Mouse (Mus musculus) T-helper 1 cell (primary cell): ENCODE results near the gene Shoc2.
"Not testable (repeated sequence)": the region's sequence is repeated elsewhere in the genome, so short reads cannot be mapped to it uniquely, and the experiment has no call there.

ENCODE experiments used
- in situ Hi-C: fragments of 300-600 bp; cut with MboI, MseI; formaldehyde crosslinking; loops from one replicate; pipeline ENCODE4 v1.15.1; 2025; ENCODE audit warnings: high pct_unique_total_duplicates

The Shoc2 gene

GRCm38 (mm10) chr19:53929218-53929617 is 14.9 kb upstream of the Shoc2 start:
- in situ Hi-C loops: no loop called here

GRCm38 (mm10) chr19:53933050-53933449 is 11.1 kb upstream of the Shoc2 start:
- in situ Hi-C loops: no loop called here

- in situ Hi-C loops: no loop called here
These were observed 10.1 kb upstream of the Shoc2 start for GRCm38 (mm10) chr19:53934046-53934445.

- in situ Hi-C loops: no loop called here
These were observed 4.6 kb upstream of the Shoc2 start for GRCm38 (mm10) chr19:53939467-53939866.

GRCm38 (mm10) chr19:53941139-53941538 is 3.0 kb upstream of the Shoc2 start:
- in situ Hi-C loops: no loop called here

GRCm38 (mm10) chr19:53942342-53942741 is 1.8 kb upstream of the Shoc2 start:
- in situ Hi-C loops: no loop called here

GRCm38 (mm10) chr19:53944786-53945169 is 672 bp downstream of the Shoc2 start:
- in situ Hi-C loops: no loop called here

GRCm38 (mm10) chr19:53945171-53946042 is 1.3 kb downstream of the Shoc2 start:
- in situ Hi-C loops: no loop called here

GRCm38 (mm10) chr19:53957513-53957912 is 13.4 kb downstream of the Shoc2 start:
- in situ Hi-C loops: no loop called here

- in situ Hi-C loops: no loop called here
These were observed 18.4 kb downstream of the Shoc2 start for GRCm38 (mm10) chr19:53962511-53962910.

GRCm38 (mm10) chr19:53964347-53964746 is 20.2 kb downstream of the Shoc2 start:
- in situ Hi-C loops: not testable (repeated sequence)

- in situ Hi-C loops: no loop called here
These were observed 21.0 kb downstream of the Shoc2 start for GRCm38 (mm10) chr19:53964910-53965633.

- in situ Hi-C loops: no loop called here
These were observed 25.1 kb downstream of the Shoc2 start for GRCm38 (mm10) chr19:53969226-53969625.

GRCm38 (mm10) chr19:53971938-53972337 is 27.8 kb downstream of the Shoc2 start:
- in situ Hi-C loops: no loop called here

GRCm38 (mm10) chr19:53973656-53974055 is 29.6 kb downstream of the Shoc2 start:
- in situ Hi-C loops: no loop called here

GRCm38 (mm10) chr19:53982041-53982440 is 37.9 kb downstream of the Shoc2 start:
- in situ Hi-C loops: no loop called here

GRCm38 (mm10) chr19:53983336-53983735 is 39.2 kb downstream of the Shoc2 start:
- in situ Hi-C loops: no loop called here

GRCm38 (mm10) chr19:53984628-53985027 is 40.5 kb downstream of the Shoc2 start:
- in situ Hi-C loops: no loop called here

GRCm38 (mm10) chr19:53990538-53990937 is 46.4 kb downstream of the Shoc2 start:
- in situ Hi-C loops: loop anchor here (10.0 kb wide), 1 partner anchor 516 kb away; no protein-coding TSS in a partner anchor

- in situ Hi-C loops: loop anchor here (10.0 kb wide), 1 partner anchor 519 kb away; no protein-coding TSS in a partner anchor
These were observed 49.8 kb downstream of the Shoc2 start for GRCm38 (mm10) chr19:53993860-53994259.

- in situ Hi-C loops: loop anchor here (10.0 kb wide), 1 partner anchor 519 kb away; no protein-coding TSS in a partner anchor
These were observed 50.2 kb downstream of the Shoc2 start for GRCm38 (mm10) chr19:53994276-53994675.

GRCm38 (mm10) chr19:54010973-54011372 is 66.9 kb downstream of the Shoc2 start:
- in situ Hi-C loops: no loop called here

GRCm38 (mm10) chr19:54014999-54015398 is 70.9 kb downstream of the Shoc2 start:
- in situ Hi-C loops: no loop called here
